Mouse (Mus musculus) midbrain, embryonic 11.5 days (tissue): ENCODE results near the gene Tulp3. TPM values are rescaled to one million over a fixed set of nuclear protein-coding genes. Genes with fewer than 3 reads are reported as not detected.

ENCODE experiments used
- ATAC-seq: fragments of 200-750 bp; cut with Nextera tagmentation; 2 replicates; pipeline ENCODE4 v1.8.0; 2017; ENCODE audit warnings: moderate TSS enrichment, moderate library complexity; ENCODE audit not compliant: low FRiP score
- DNase-seq: peaks from one replicate; pipeline ENCODE4 v3.0.0; 2015; ENCODE audit warnings: low spot score; ENCODE audit errors: missing footprints
- H3K27ac ChIP-seq: fragments of 300-500 bp; sonication (generic); 2 replicates; pipeline ENCODE4 v1.5.1; 2014; ENCODE audit warnings: low read depth, low read length
- H3K27me3 ChIP-seq: fragments of 300-500 bp; sonication (generic); 2 replicates; pipeline ENCODE4 v1.6.1; 2014; ENCODE audit warnings: mild to moderate bottlenecking, low read length, moderate library complexity, mixed read lengths; ENCODE audit not compliant: control insufficient read depth, insufficient read depth
- H3K36me3 ChIP-seq: fragments of 300-500 bp; sonication (generic); 2 replicates; pipeline ENCODE4 v1.6.1; 2014; ENCODE audit warnings: mild to moderate bottlenecking, low read length, moderate library complexity, mixed read lengths; ENCODE audit not compliant: control insufficient read depth, insufficient read depth
- H3K4me1 ChIP-seq: fragments of 300-500 bp; sonication (generic); 2 replicates; pipeline ENCODE4 v1.6.1; 2014; ENCODE audit warnings: low read length; ENCODE audit not compliant: control insufficient read depth, insufficient read depth
- H3K4me2 ChIP-seq: fragments of 300-500 bp; sonication (generic); 2 replicates; pipeline ENCODE4 v1.6.1; 2014; ENCODE audit warnings: mild to moderate bottlenecking, moderate library complexity
- H3K4me3 ChIP-seq: fragments of 300-500 bp; sonication (generic); 2 replicates; pipeline ENCODE4 v1.5.1; 2014; ENCODE audit warnings: low read depth, low read length
- H3K9ac ChIP-seq: fragments of 300-500 bp; sonication (generic); 2 replicates; pipeline ENCODE4 v1.6.1; 2014; ENCODE audit warnings: low read length
- H3K9me3 ChIP-seq: fragments of 300-500 bp; sonication (generic); 2 replicates; pipeline ENCODE4 v1.6.1; 2016; ENCODE audit warnings: low read length; ENCODE audit not compliant: control insufficient read depth
- WGBS: fragments of 180-500 bp; shearing (Covaris S2); extraction: QIAGEN DNeasy Blood & Tissue Kit; methylation state at CpG from one replicate; pipeline ENCODE4 v1.1.7; 2014; 5-methylcytosine and 5-hydroxymethylcytosine counted together
- polyA plus RNA-seq: library from polyadenylated mRNA; unstranded; fragments of >200 nt; fragmentation: Nextera tagmentation; extraction: Ambion mirVana; gene quantifications from 2 replicates; pipeline ENCODE4 v1.2.1, GENCODE M21; 2014

Tulp3 gene
- 14.5 and 15.5 TPM in 2 replicates for polyA plus RNA-seq

DNA sequence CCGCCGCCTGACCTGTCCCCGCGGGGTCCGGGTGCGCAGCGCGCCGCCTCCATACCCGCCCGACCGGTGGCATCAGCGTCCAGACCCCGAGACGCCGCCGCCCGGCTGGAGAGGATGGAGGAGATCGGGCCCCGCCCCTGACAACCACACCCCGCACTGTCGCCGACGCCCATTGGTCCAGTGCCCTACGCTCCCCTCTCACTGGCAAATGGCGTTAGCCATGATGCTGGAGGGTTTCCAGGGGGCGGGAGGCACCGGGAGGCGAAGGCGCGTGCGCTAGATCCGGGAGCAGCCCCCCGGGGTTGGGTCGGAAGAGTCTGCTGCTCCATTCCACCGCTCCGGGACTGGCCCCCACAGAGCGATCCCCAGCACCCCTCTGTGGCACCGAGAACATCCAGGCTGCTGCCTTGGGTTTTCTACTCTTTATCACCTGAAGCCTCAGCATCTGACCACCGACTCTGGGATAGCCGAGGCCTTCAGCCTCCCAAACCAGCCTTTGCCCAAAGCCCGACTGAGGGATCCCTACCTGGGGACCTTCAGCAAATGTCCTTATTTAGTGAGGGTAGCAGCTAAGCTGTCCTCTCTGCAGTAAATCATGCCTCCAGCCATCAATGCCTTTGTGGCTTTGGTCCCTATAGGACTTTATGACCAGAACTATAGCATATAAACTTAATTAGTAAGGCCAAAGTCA lies at the start of gene Tulp3:
Tulp3 (minus strand) TSS at position 126 of the 691 bp plus-strand sequence.
- peaks cover 13% of the 10 kb centered on the region; the same call in 1 of the 2 replicates for H3K36me3 ChIP-seq
- no peaks in the 10 kb centered on the region for H3K27me3 ChIP-seq
- peak; percentile 100 for DNase-seq
- H3K9ac ChIP-seq = peak within 1 kb of the TSS; percentile 64
- H3K4me1 ChIP-seq = peaks cover 7% of the 10 kb centered on the region; the same call in 1 of the 2 replicates
- peak; percentile 99 for ATAC-seq
- no peaks in the 10 kb centered on the region for H3K9me3 ChIP-seq
- H3K4me3 ChIP-seq = peak within 1 kb of the TSS; percentile 73
- peak within 1 kb of the TSS; percentile 54 for H3K27ac ChIP-seq
- H3K4me2 ChIP-seq = peak within 1 kb of the TSS; percentile 76
- under 1% methylated on average over 41 of the region's 42 CpGs for WGBS

DNA sequence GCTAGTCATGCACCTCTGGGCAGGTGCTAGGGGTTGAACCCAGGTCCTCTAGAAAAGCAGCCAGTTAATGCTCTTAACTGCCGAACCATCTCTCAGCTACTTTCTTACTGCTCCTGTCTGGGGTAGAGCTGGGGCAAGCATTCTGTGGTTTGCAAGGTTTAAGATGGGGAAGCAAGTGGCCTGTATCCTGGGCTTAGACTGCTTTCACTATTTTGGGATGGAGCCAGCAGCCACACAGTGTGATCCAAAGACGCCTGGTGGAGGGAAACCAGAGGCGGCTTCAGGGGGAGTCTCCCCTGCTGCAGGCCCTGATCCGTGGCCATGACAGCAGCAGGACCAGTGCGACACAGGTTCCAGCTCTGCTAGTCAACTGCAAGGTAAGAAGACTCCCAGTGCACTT lies 49.1 kb upstream of the Tulp3 start:
- no peak overlapping the region for H3K27ac ChIP-seq
- H3K27me3 ChIP-seq = no peaks in the 10 kb centered on the region
- no peak overlapping the region for H3K9ac ChIP-seq
- WGBS = 56% methylated on average over 5 of the region's 5 CpGs
- ATAC-seq (no peak), DNase-seq (no peak)
- H3K4me1 ChIP-seq = no peaks in the 10 kb centered on the region
- no peak overlapping the region for H3K4me2 ChIP-seq
- no peaks in the 10 kb centered on the region for H3K9me3 ChIP-seq
- H3K4me3 ChIP-seq = no peak overlapping the region
- peaks cover 14% of the 10 kb centered on the region for H3K36me3 ChIP-seq

DNA sequence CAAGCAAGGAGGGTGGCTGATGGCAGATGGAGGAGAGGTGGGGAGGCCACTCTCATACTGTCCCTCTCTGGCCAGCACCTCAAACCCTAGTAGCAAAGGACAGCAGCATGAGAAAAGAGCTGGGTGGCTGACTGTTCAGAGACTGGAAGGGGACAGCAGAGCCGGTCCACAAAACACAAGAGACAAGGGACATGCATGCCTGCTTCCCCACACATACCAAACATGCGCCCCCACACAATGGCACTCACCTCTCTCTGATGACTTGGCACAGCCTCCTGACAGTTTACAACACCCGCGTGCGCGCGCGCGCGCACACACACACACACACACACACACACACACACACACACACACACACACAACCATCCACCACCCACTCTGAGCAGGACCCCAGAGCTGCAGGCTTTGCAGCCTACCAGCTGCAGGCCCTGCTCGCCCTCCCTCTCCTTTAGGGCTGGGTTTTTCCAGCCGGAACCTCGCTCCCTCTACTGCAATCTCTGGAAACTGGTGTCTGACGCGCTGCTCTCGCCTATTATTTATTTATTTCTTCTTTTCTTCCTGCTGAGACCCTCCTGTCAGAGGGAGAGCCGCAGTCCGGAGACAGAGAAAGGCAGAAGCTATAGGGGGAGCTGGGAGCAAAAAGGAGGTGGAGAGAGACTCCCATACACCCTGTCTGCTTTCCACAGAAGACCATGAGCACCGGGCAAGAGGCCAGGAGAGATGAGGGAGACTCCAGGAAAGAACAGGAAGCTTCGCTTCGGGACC lies 44.0 kb upstream of the Tulp3 start:
- H3K36me3 ChIP-seq = no peaks in the 10 kb centered on the region
- no peak overlapping the region for H3K4me2 ChIP-seq
- no peak for DNase-seq
- H3K9ac ChIP-seq = no peak overlapping the region; the same call in 1 of the 2 replicates
- H3K27me3 ChIP-seq = no peaks in the 10 kb centered on the region
- peak; percentile 78 for ATAC-seq
- WGBS = 53% methylated on average over 21 of the region's 21 CpGs
- no peak overlapping the region for H3K4me3 ChIP-seq
- no peak overlapping the region for H3K27ac ChIP-seq
- no peaks in the 10 kb centered on the region for H3K4me1 ChIP-seq
- no peaks in the 10 kb centered on the region for H3K9me3 ChIP-seq

DNA sequence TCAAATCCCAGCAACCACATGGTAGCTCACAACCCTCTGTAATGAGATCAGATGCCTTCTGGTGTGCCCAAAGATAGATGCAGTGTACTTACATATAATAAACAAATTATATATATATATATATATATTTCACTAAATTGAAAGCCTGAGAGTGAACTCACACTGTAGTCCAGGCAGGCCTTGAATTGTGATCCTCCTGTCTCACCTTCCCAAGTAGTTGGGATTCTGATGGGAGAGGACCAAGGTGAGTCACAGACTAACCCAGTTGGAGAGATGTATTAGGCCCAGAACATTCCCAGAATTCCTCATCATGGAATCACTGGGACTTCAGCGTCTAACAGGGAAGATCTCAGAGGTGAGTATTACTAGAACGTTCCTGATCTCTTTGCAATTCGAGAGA lies 43.3 kb upstream of the Tulp3 start, which contains the start of gene Nrip2:
Nrip2 (plus strand) TSS at position 301 of the 400 bp plus-strand sequence.
- H3K27me3 ChIP-seq = no peaks in the 10 kb centered on the region
- no peaks in the 10 kb centered on the region for H3K9me3 ChIP-seq
- no peak for ATAC-seq
- 81% methylated on average over 3 of the region's 3 CpGs for WGBS
- H3K4me3 ChIP-seq = no peak within 1 kb of the TSS
- no peaks in the 10 kb centered on the region for H3K36me3 ChIP-seq
- no peak within 1 kb of the TSS for H3K27ac ChIP-seq
- H3K4me2 ChIP-seq = no peak within 1 kb of the TSS
- no peak within 1 kb of the TSS; the same call in 1 of the 2 replicates for H3K9ac ChIP-seq
- DNase-seq = no peak
- no peaks in the 10 kb centered on the region for H3K4me1 ChIP-seq

DNA sequence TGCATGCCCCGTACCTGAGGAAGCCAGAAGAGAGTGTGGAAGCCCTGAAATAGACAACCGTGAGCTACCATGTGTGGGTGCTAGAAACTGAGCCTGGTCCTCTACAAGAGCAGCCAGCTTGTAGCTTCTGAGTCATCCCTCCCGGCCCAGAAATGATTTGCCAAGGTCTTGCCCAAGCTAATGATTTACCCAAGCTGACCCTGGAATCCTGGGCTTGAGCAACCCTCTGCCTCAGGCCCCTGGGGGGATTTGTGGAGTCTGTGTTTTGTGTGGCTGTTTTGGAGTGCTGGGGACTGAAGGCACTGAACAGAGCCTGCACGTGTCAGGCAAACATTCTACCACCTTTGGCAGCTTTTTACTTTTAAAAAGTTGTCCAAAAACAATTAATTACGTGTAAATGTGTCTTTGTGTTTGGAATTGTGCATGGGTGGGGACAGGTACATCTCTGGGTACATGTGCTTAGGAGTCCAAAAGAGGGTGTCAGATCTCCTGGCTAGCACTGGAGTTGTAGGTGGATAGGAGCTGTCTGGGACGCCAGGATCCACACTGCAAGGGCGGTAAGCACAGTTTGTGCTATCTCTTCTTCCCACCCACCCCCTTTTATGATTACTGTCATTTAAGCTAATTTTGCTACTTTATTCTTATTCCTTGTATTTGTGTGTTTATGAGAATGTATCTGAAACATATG lies 42.1 kb upstream of the Tulp3 start:
- Histone ChIP-seq H3K27me3 (no peaks in the 10 kb centered on the region), H3K4me3 (no peak overlapping the region), H3K4me1 (no peaks in the 10 kb centered on the region), H3K9ac (no peak overlapping the region), H3K4me2 (no peak overlapping the region), H3K27ac (no peak overlapping the region), H3K9me3 (no peaks in the 10 kb centered on the region), H3K36me3 (no peaks in the 10 kb centered on the region)
- no peak for DNase-seq
- ATAC-seq = no peak
- 83% methylated on average over 7 of the region's 7 CpGs for WGBS

DNA sequence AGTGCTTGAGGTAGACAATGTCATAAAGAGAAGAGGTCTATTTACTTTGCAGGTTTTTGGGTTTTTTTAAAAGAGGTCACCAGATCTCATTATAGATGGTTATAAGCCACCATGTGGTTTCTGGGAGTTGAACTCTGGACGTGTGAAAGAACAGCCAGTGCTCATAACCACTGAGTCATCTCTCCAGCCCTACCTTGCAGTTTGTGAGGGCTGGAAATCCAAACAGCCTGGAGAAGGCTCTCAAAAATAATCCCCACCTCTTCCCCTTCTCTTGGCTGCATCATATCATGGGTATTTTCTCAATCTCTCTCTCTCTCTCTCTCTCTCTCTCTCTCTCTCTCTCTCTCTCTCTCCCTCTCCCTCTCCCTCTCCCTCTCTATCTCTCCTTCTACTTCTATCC lies 35.0 kb upstream of the Tulp3 start:
- Histone ChIP-seq H3K27me3 (no peaks in the 10 kb centered on the region), H3K4me2 (no peak overlapping the region), H3K4me1 (no peaks in the 10 kb centered on the region), H3K9me3 (no peaks in the 10 kb centered on the region), H3K27ac (no peak overlapping the region), H3K4me3 (no peak overlapping the region), H3K9ac (no peak overlapping the region), H3K36me3 (no peaks in the 10 kb centered on the region)
- ATAC-seq (no peak), DNase-seq (peak; percentile 21)
- 57% methylated on average over 1 of the region's 1 CpGs for WGBS

DNA sequence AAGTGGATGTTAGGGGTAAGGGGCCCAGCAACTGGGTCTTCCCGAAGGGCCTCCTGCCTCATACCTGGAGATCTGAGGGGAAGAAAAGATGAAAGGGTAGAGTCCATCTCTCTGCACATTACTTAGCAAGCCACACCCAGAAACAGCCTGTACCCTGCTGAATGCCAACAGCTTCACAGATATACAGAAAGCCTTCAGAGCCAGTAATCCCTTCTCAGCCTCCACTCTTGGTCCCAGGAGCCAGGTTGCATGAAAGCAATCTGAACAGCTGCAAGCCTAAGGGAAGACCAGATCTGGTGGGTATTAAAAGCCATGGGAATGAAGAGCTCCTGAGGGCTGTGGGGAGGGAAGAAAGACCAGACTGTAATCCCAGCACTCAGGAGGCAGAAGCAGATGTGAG lies 33.5 kb upstream of the Tulp3 start:
- no peak overlapping the region for H3K27ac ChIP-seq
- no peaks in the 10 kb centered on the region for H3K4me1 ChIP-seq
- DNase-seq = peak; percentile 81
- H3K4me2 ChIP-seq = no peak overlapping the region
- no peaks in the 10 kb centered on the region for H3K36me3 ChIP-seq
- H3K4me3 ChIP-seq = no peak overlapping the region
- H3K9ac ChIP-seq = no peak overlapping the region
- H3K27me3 ChIP-seq = no peaks in the 10 kb centered on the region
- ATAC-seq = no peak
- WGBS = 86% methylated on average over 1 of the region's 1 CpGs
- H3K9me3 ChIP-seq = no peaks in the 10 kb centered on the region

DNA sequence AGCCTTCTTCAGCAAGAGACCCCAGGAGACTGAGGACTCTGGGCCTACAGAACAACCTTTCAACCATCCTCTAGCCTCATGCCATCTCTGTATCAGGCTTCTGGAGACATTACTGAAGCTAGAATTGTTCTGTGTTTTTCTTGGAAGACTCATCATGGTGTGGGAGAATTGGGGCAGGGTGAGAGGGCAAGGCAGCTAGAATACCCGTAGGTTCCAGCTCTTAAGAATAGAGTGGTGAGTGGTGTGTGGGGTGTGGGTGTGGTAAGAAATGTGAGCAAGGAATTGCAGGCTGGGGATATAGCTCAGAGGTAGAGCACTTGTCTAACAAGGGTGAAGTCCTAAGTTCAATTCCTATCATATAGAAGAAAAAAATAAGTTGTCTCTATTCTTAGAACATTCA lies 29.4 kb upstream of the Tulp3 start:
- H3K27me3 ChIP-seq = no peaks in the 10 kb centered on the region
- H3K9me3 ChIP-seq = no peaks in the 10 kb centered on the region
- ATAC-seq (no peak), DNase-seq (peak; percentile 26)
- H3K27ac ChIP-seq = no peak overlapping the region
- H3K4me3 ChIP-seq = no peak overlapping the region
- no peak overlapping the region for H3K4me2 ChIP-seq
- no peak overlapping the region for H3K9ac ChIP-seq
- H3K36me3 ChIP-seq = no peaks in the 10 kb centered on the region
- 90% methylated on average over 1 of the region's 1 CpGs for WGBS
- H3K4me1 ChIP-seq = no peaks in the 10 kb centered on the region

DNA sequence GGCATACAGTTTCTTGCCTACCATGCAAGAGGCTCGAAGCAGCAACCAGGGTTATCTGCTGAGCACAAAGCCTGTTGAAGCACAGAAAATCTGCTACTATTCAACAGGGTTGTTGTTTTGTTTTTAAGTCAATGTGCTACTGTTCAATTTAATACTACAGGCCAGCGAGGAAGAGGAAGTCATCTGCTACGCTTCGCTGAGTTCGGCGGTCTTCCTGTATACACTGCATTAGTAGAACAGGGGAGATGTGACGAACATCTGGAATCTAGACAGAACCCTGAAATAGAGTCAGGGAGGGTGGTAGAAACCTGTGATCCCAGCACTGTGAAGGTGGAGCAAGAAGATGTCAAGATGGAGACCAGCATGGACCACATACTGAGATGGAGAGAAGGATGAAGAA lies 28.1 kb upstream of the Tulp3 start:
- H3K36me3 ChIP-seq = no peaks in the 10 kb centered on the region
- H3K9me3 ChIP-seq = no peaks in the 10 kb centered on the region
- H3K27me3 ChIP-seq = no peaks in the 10 kb centered on the region

More for the DNA sequence above, 28.1 kb upstream of the Tulp3 start:
- DNase-seq (no peak), ATAC-seq (no peak)
- 81% methylated on average over 7 of the region's 7 CpGs for WGBS
- H3K4me3 ChIP-seq = no peak overlapping the region
- H3K4me2 ChIP-seq = no peak overlapping the region
- H3K27ac ChIP-seq = no peak overlapping the region
- H3K9ac ChIP-seq = no peak overlapping the region
- H3K4me1 ChIP-seq = no peaks in the 10 kb centered on the region
